Mouse (Mus musculus) heart, adult 2 months (tissue): ENCODE results near the gene Myo1h. TPM values are rescaled to one million over a fixed set of nuclear protein-coding genes. Genes with fewer than 3 reads are reported as not detected.
A peak's percentile ranks its signal among the peaks of the same experiment; 100 is the strongest.

ENCODE experiments used
- DNase-seq, 2 experiments: peaks; one replicate each; pipeline ENCODE4 v3.0.0; 2021
- H3K27ac ChIP-seq: fragments of 200-600 bp; 2 replicates; pipeline ENCODE4 v1.8.1; 2022
- H3K27me3 ChIP-seq: fragments of 200-500 bp; 2 replicates; pipeline ENCODE4 v1.6.1; 2012; ENCODE audit warnings: mild to moderate bottlenecking, low read length, inconsistent platforms, mixed read lengths; ENCODE audit not compliant: control insufficient read depth, insufficient read depth
- H3K36me3 ChIP-seq: fragments of 200-500 bp; 2 replicates; pipeline ENCODE4 v1.6.1; 2012; ENCODE audit warnings: low read length, inconsistent platforms; ENCODE audit not compliant: control insufficient read depth, insufficient read depth
- H3K4me1 ChIP-seq: fragments of 200-500 bp; 2 replicates; pipeline ENCODE4 v1.6.1; 2011; ENCODE audit warnings: low read length; ENCODE audit not compliant: control insufficient read depth, insufficient read depth
- H3K4me3 ChIP-seq: fragments of 200-600 bp; 2 replicates; pipeline ENCODE4 v1.8.1; 2022
- H3K79me2 ChIP-seq: fragments of 200-500 bp; replicated peaks from 2 replicates; pipeline ENCODE4 v1.6.1; 2012; ENCODE audit warnings: mild to moderate bottlenecking, inconsistent platforms, low read length, moderate library complexity, mixed read lengths; ENCODE audit not compliant: control insufficient read depth, insufficient read depth
- H3K9ac ChIP-seq: fragments of 200-500 bp; 2 replicates; pipeline ENCODE4 v1.6.1; 2012; ENCODE audit warnings: low read depth, mild to moderate bottlenecking, control low read depth, inconsistent platforms, low read length, mixed read lengths
- CTCF ChIP-seq: fragments of 200-600 bp; IDR thresholded peaks from 2 replicates; pipeline ENCODE4 v1.8.1; 2022; ENCODE audit warnings: antibody characterized with exemption, mild to moderate bottlenecking, moderate library complexity
- EP300 ChIP-seq: fragments of 200-500 bp; IDR thresholded peaks from 2 replicates; pipeline ENCODE4 v1.6.1; 2011; ENCODE audit warnings: low read depth, low read length, control low read depth; ENCODE audit not compliant: insufficient read depth
- POLR2A ChIP-seq: fragments of 200-500 bp; IDR thresholded peaks from 2 replicates; pipeline ENCODE4 v1.6.1; 2011; ENCODE audit warnings: mild to moderate bottlenecking, low read depth, low read length, control low read depth; ENCODE audit not compliant: insufficient read depth
- WGBS: fragments of 180-500 bp; shearing (Covaris S2); methylation state at CpG from one replicate; pipeline ENCODE4 v1.1.7; 2018; 5-methylcytosine and 5-hydroxymethylcytosine counted together
- intact Hi-C: fragments of 180-260 bp; cut with DNase I; formaldehyde crosslinking; loops from one replicate; pipeline ENCODE4 v1.15.1; 2025
- microRNA-seq, 2 experiments: library from miRNA; unstranded; fragments of <30 nt; microRNA quantifications; one replicate each; pipeline ENCODE4 v1.2.0; 2021
- polyA plus RNA-seq: library from polyadenylated mRNA; depleted of rRNA; stranded (reverse); fragments of >200 nt; gene quantifications from 2 replicates; pipeline ENCODE4 v1.2.3, GENCODE M21; 2012; rRNA removed
- total RNA-seq, 2 experiments: library from RNA; stranded (reverse); gene quantifications; 2 replicates each; pipeline ENCODE4 v1.2.3; 2021

Myo1h gene
- total and polyA plus RNA-seq, 3 experiments = 0.39 to 0.47 TPM; not detected in 1

GRCm38 (mm10) chr5:114408846-114409245 lies 119.9 kb downstream of the Myo1h start:
- 91% methylated on average over 11 of the region's 11 CpGs for WGBS
- H3K9ac ChIP-seq = no peak overlapping the region
- no peak overlapping the region for H3K4me3 ChIP-seq
- DNase-seq = no peak
- TF ChIP-seq EP300 (no peak), POLR2A (no peak), CTCF (no peak)
- intact Hi-C loops = no loop called here
- H3K36me3 ChIP-seq = no peaks in the 10 kb centered on the region
- no peaks in the 10 kb centered on the region for H3K27me3 ChIP-seq
- H3K4me1 ChIP-seq = peaks cover 3% of the 10 kb centered on the region
- no peaks in the 10 kb centered on the region for H3K79me2 ChIP-seq
- H3K27ac ChIP-seq = no peak overlapping the region

DNA sequence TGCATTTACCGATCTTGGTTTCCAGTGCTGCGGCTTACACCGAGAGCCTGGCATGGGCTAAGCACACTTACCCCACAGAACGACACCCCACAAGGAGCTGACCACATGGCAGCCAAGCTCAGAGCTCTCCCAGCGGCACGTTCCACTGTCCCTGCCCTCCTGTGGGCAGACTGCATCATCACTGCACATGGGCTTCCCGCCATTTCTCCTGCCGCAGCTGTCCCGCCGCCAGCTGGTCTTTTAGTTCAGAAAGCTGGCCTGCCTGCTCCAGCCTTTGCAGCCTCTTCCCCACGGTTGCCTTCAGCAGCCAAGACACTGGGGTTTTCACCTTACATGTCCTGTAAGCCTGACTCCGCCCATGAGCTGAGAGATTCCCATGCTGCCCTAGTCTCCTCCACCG lies 121.5 kb downstream of the Myo1h start:
- Histone ChIP-seq H3K36me3 (no peaks in the 10 kb centered on the region), H3K27ac (no peak overlapping the region), H3K4me1 (peaks cover 3% of the 10 kb centered on the region), H3K9ac (no peak overlapping the region), H3K4me3 (no peak overlapping the region), H3K79me2 (no peaks in the 10 kb centered on the region), H3K27me3 (no peaks in the 10 kb centered on the region)
- intact Hi-C loops = no loop called here
- 88% methylated on average over 13 of the region's 13 CpGs for WGBS
- no peak for DNase-seq
- TF ChIP-seq POLR2A (no peak), EP300 (no peak), CTCF (no peak)

- intact Hi-C loops = no loop called here
- TF ChIP-seq POLR2A (no peak), CTCF (no peak), EP300 (no peak)
- WGBS = 87% methylated on average over 23 of the region's 23 CpGs
- H3K4me3 ChIP-seq = no peak overlapping the region
- H3K27me3 ChIP-seq = no peaks in the 10 kb centered on the region
- no peak overlapping the region for H3K27ac ChIP-seq
- H3K79me2 ChIP-seq = no peaks in the 10 kb centered on the region
- no peak overlapping the region for H3K9ac ChIP-seq
- H3K36me3 ChIP-seq = no peaks in the 10 kb centered on the region
- no peak for DNase-seq
- peaks cover 3% of the 10 kb centered on the region for H3K4me1 ChIP-seq
Observed at GRCm38 (mm10) chr5:114412361-114412998, 123.5 kb downstream of the Myo1h start.

DNA sequence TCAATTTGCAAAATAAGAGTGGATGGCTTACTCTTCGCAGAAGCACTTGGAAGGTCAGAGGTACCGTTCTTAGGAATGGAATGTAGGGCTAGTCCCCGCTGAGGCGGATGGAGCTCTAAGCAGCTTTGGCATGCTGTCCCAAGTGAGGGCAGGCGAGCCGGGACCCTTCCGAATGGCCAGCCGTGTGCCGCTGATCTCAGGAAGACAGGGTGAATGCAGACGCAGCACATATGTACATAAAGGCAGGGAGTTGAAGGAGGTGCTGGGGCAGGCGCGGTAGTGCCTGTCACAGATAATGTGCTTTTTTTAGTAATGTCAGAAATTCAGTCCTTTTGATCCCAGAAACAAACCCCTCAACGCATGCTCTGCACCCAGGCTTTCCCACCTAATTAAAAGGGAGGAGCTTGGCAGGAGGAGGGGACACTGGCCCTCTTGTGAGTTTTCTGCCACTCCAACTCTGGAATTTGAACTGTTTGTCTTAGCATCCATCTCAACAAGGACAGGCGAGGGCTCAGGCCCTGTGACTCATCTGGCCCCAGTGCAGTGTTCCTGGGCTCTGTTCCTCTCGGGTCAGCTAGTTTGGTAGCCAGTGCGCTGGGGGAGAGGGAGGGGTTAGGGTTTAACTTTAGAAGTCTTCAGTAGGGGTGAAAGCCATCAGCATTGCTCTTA lies 124.2 kb downstream of the Myo1h start:
- H3K36me3 ChIP-seq = no peaks in the 10 kb centered on the region
- no peak overlapping the region for H3K4me3 ChIP-seq
- intact Hi-C loops = no loop called here
- peaks cover 3% of the 10 kb centered on the region for H3K4me1 ChIP-seq
- peak in 1 of 2 experiments; percentile 52 for DNase-seq
- no peaks in the 10 kb centered on the region for H3K27me3 ChIP-seq
- H3K79me2 ChIP-seq = no peaks in the 10 kb centered on the region
- TF ChIP-seq EP300 (0 out of 2 replicates have a peak, but pooled peaks have one; percentile 9), POLR2A (no peak)
- H3K27ac ChIP-seq = no peak overlapping the region
- WGBS = 62% methylated on average over 16 of the region's 16 CpGs
- H3K9ac ChIP-seq = no peak overlapping the region

Small RNA genes lying within 50 kb of the gene (microRNA-seq; reads per million reads assigned to microRNA genes)
- 0 reads per million in 2 experiments for gene Mir7027

Other genes starting within 250 kb of the Myo1h start
- 10 to 100 TPM; 10.1 to 11.2 TPM for gene Usp30, start 223.7 kb upstream of the Myo1h start, total RNA-seq
- 11.2 and 13.3 TPM in 2 replicates for gene Usp30, start 223.7 kb upstream of the Myo1h start, polyA plus RNA-seq
- not detected for gene Svop, start 197.6 kb upstream of the Myo1h start, total RNA-seq
- 0.08 and 0.12 TPM in 2 replicates for gene Svop, start 197.6 kb upstream of the Myo1h start, polyA plus RNA-seq
- 1 to 10 TPM; 1.6 to 2.0 TPM for gene Alkbh2, start 160.9 kb upstream of the Myo1h start, total RNA-seq
- 3.0 and 3.1 TPM in 2 replicates for gene Alkbh2, start 160.9 kb upstream of the Myo1h start, polyA plus RNA-seq
- 10 to 100 TPM; 27.1 to 32.1 TPM for gene Ung, start 158.8 kb upstream of the Myo1h start, total RNA-seq
- 24.4 and 28.3 TPM in 2 replicates for gene Ung, start 158.8 kb upstream of the Myo1h start, polyA plus RNA-seq
- 100 to 1,000 TPM; 205 to 251 TPM for gene Acacb, start 142.6 kb upstream of the Myo1h start, total RNA-seq
- gene Acacb, start 142.6 kb upstream of the Myo1h start, polyA plus RNA-seq = 105 and 141 TPM in 2 replicates
- not detected for gene Foxn4, start 15.4 kb upstream of the Myo1h start, total RNA-seq
- gene Foxn4, start 15.4 kb upstream of the Myo1h start, polyA plus RNA-seq = 0.12 TPM in 1 of 2 replicates, not detected in the other
- 10 to 100 TPM; 48.9 to 51.8 TPM for gene Kctd10, start 91.3 kb downstream of the Myo1h start, total RNA-seq
- gene Kctd10, start 91.3 kb downstream of the Myo1h start, polyA plus RNA-seq = 48.0 and 63.5 TPM in 2 replicates
- 100 to 1,000 TPM in 1 of 2 experiments, 10 to 100 TPM in 1; 86.3 to 101 TPM for gene Ube3b, start 91.4 kb downstream of the Myo1h start, total RNA-seq
- gene Ube3b, start 91.4 kb downstream of the Myo1h start, polyA plus RNA-seq = 84.2 and 103 TPM in 2 replicates
- gene Mmab, start 154.9 kb downstream of the Myo1h start, total RNA-seq = 10 to 100 TPM; 19.4 to 21.0 TPM
- 24.7 and 28.2 TPM in 2 replicates for gene Mmab, start 154.9 kb downstream of the Myo1h start, polyA plus RNA-seq
- gene Mvk, start 155.1 kb downstream of the Myo1h start, total RNA-seq = 10 to 100 TPM in 1 of 2 experiments, 1 to 10 TPM in 1; 9.8 to 10.6 TPM
- gene Mvk, start 155.1 kb downstream of the Myo1h start, polyA plus RNA-seq = 10.9 and 12.4 TPM in 2 replicates